Mouse (Mus musculus): ENCODE data around the gene Vmn1r234. TPM values are rescaled to one million over a fixed set of nuclear protein-coding genes. Genes with fewer than 3 reads are reported as not detected.
A peak's percentile ranks its signal among the peaks of the same experiment; 100 is the strongest.
"Not testable (repeated sequence)": the region's sequence is repeated elsewhere in the genome, so short reads cannot be mapped to it uniquely, and the experiment has no call there.

The Vmn1r234 gene
- not detected in 2 replicates for polyA plus RNA-seq (2014; fragmentation: Nextera tagmentation; extraction: Ambion mirVana)

DNA sequence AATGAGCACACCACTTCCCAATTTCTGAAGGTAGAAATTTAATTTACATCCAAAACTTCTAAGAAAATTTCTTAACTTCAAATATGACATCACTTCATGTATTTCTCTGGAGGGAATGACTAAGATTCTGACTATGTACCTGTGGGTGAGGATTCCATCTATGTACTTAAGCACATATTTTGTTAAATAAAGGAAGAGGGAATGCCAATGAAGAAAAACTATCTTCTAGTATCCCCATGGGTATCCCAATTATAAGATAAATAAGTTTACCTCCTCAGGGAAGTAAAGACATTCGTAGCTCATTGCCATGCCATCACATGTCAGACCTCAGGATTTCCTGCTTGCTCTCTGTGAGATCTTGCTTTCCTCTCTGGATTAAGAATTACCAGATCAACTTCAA is at the start of gene Vmn1r234:
TSS of gene Vmn1r234 (plus strand) at position 301 of the 400 bp plus-strand sequence.
- Histone ChIP-seq H3K4me2 (ENCODE audit: low read length) (no peak within 1 kb of the TSS), H3K27ac (ENCODE audit: low read depth) (no peak within 1 kb of the TSS), H3K27me3 (replicated peaks; ENCODE audit: control insufficient read depth, insufficient read depth, low read length) (no peaks in the 10 kb centered on the region), H3K9ac (ENCODE audit: low read length) (no peak within 1 kb of the TSS), H3K4me3 (ENCODE audit: low read depth, low read length) (no peak within 1 kb of the TSS), H3K9me3 (ENCODE audit: control insufficient read depth, low read length) (no peaks in the 10 kb centered on the region), H3K36me3 (ENCODE audit: control insufficient read depth, insufficient read depth, low read length) (no peaks in the 10 kb centered on the region), H3K4me1 (replicated peaks; ENCODE audit: control insufficient read depth, insufficient read depth, low read length) (no peaks in the 10 kb centered on the region)
- WGBS = 86% methylated on average over 1 of the region's 1 CpGs
- no peak for DNase-seq (ENCODE audit: low spot score)
- ATAC-seq (replicated peaks; ENCODE audit: low FRiP score, low TSS enrichment, low read depth) = no peak

DNA sequence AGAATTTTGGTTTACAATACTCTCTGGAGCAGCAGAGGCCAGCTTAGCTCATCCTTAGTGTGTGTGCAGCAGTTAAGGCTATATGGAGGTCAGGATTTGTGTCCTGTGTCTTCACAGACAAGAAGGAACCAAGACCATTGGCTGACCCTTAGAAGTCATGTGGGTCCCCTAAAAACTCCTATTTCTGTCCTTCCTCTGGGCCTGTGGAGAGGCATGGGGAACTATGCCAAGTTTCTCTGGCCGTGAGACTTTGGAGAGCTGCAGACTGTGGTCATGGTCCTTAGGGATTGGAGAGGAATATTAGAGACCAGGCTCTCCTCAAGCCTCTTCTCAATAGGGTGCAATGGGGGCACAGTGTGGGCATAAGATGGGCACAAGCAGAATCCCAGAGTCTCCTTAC is 14.8 kb upstream of the Vmn1r234 start:
- DNase-seq (ENCODE audit: low spot score); H3K36me3 ChIP-seq (ENCODE audit: control insufficient read depth, insufficient read depth, low read length): not testable (repeated sequence)
- 78% methylated on average over 1 of the region's 1 CpGs for WGBS

DNA sequence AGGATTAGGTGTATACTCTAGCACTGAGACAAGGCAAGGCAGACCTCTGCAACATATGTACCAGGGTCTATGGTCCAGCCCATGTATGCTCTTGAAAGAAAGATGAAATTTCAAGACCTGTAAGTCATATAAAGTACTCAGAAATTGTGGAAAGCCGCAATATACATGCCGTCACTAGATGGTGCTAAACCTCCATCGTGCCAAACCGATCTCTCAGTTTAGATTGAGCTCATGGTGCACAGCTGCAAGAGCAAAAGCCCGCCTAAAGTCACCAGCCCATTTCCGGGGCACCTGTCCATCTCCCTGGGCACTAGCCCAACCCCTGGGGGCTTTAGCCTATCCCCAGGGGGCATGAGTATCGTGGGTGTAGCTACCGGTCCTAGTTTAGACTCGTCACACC is 5.8 kb downstream of the Vmn1r234 start:
- H3K9ac ChIP-seq (ENCODE audit: low read length) = no peak overlapping the region
- H3K4me3 ChIP-seq (ENCODE audit: low read depth, low read length) = no peak overlapping the region
- DNase-seq (ENCODE audit: low spot score) = peak; percentile 75
- H3K4me1 ChIP-seq (replicated peaks; ENCODE audit: control insufficient read depth, insufficient read depth, low read length) = no peaks in the 10 kb centered on the region
- no peak overlapping the region for H3K27ac ChIP-seq (ENCODE audit: low read depth)
- no peak overlapping the region for H3K4me2 ChIP-seq (ENCODE audit: low read length)
- peak; percentile 40; the same call in 1 of the 2 replicates for ATAC-seq (replicated peaks; ENCODE audit: low FRiP score, low TSS enrichment, low read depth)
- H3K27me3 ChIP-seq (replicated peaks; ENCODE audit: control insufficient read depth, insufficient read depth, low read length) = no peaks in the 10 kb centered on the region
- H3K9me3 ChIP-seq (ENCODE audit: control insufficient read depth, low read length) = no peaks in the 10 kb centered on the region
- 37% methylated on average over 9 of the region's 9 CpGs for WGBS
- H3K36me3 ChIP-seq (ENCODE audit: control insufficient read depth, insufficient read depth, low read length) = no peaks in the 10 kb centered on the region

More for the DNA sequence above, 14.8 kb upstream of the Vmn1r234 start:
- not testable (repeated sequence) for H3K4me3 ChIP-seq (ENCODE audit: low read depth, low read length); ATAC-seq (replicated peaks; ENCODE audit: low FRiP score, low TSS enrichment, low read depth); H3K4me1 ChIP-seq (replicated peaks; ENCODE audit: control insufficient read depth, insufficient read depth, low read length); H3K4me2 ChIP-seq (ENCODE audit: low read length); H3K9ac ChIP-seq (ENCODE audit: low read length); H3K27me3 ChIP-seq (replicated peaks; ENCODE audit: control insufficient read depth, insufficient read depth, low read length); H3K9me3 ChIP-seq (ENCODE audit: control insufficient read depth, low read length); H3K27ac ChIP-seq (ENCODE audit: low read depth)

DNA sequence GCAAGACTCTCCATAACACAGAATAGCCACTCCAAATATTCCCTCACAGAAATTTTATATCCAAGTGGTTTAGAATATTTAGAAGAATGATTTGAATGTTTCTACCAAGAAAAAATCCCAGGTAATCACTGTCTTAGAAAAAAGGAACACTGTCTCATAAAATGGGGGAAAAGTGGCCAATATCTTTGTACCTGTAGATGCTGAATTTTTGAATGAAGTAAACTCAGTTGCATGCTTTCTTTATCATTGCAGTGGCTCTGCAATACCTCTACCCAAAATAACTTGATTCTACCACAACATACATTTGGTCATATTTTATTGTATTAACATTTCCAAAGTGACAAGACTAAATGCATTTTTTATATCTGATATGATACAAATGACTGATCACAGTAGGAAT is 30.2 kb downstream of the Vmn1r234 start, which contains the start of gene Vmn1r235:
TSS of gene Vmn1r235 (plus strand) at position 301 of the 400 bp plus-strand sequence.
- Histone ChIP-seq H3K4me1 (replicated peaks; ENCODE audit: control insufficient read depth, insufficient read depth, low read length) (no peaks in the 10 kb centered on the region), H3K27ac (ENCODE audit: low read depth) (no peak within 1 kb of the TSS)
- no peak for ATAC-seq (replicated peaks; ENCODE audit: low FRiP score, low TSS enrichment, low read depth)

DNA sequence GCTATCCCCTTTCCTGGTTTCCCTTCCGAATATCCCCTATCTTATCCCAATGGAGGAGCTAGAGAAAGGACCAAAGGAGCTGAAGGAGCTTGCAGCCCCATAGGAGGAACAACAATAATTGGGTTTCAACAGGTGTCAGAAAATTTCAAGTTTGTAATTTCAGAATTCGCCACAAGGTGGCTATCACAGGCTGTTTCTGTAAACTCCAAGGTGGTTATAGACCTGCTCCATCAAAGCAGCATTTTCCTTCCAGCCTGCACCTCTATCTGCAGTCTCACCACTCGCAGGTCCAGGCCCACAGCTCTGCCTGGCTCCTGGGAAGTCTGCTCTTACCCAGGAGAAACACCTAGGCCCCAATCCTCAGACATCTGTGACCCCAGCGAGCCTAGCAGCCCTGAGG is 46.2 kb downstream of the Vmn1r234 start:
- Histone ChIP-seq H3K9ac (ENCODE audit: low read length) (no peak overlapping the region), H3K36me3 (ENCODE audit: control insufficient read depth, insufficient read depth, low read length) (no peaks in the 10 kb centered on the region), H3K9me3 (ENCODE audit: control insufficient read depth, low read length) (no peaks in the 10 kb centered on the region), H3K4me1 (replicated peaks; ENCODE audit: control insufficient read depth, insufficient read depth, low read length) (no peaks in the 10 kb centered on the region), H3K4me2 (ENCODE audit: low read length) (no peak overlapping the region), H3K4me3 (ENCODE audit: low read depth, low read length) (no peak overlapping the region), H3K27ac (ENCODE audit: low read depth) (no peak overlapping the region), H3K27me3 (replicated peaks; ENCODE audit: control insufficient read depth, insufficient read depth, low read length) (no peaks in the 10 kb centered on the region)
- no peak for DNase-seq (ENCODE audit: low spot score)
- WGBS = 13% methylated on average over 4 of the region's 4 CpGs
- ATAC-seq (replicated peaks; ENCODE audit: low FRiP score, low TSS enrichment, low read depth) = peak; percentile 58; the same call in 1 of the 2 replicates

More for the DNA sequence above, 30.2 kb downstream of the Vmn1r234 start, which contains the start of gene Vmn1r235:
- H3K9ac ChIP-seq (ENCODE audit: low read length) = no peak within 1 kb of the TSS
- no peak within 1 kb of the TSS for H3K4me3 ChIP-seq (ENCODE audit: low read depth, low read length)
- no peaks in the 10 kb centered on the region for H3K36me3 ChIP-seq (ENCODE audit: control insufficient read depth, insufficient read depth, low read length)
- H3K4me2 ChIP-seq (ENCODE audit: low read length) = no peak within 1 kb of the TSS
- no peaks in the 10 kb centered on the region for H3K9me3 ChIP-seq (ENCODE audit: control insufficient read depth, low read length)
- DNase-seq (ENCODE audit: low spot score) = no peak
- no peaks in the 10 kb centered on the region for H3K27me3 ChIP-seq (replicated peaks; ENCODE audit: control insufficient read depth, insufficient read depth, low read length)

DNA sequence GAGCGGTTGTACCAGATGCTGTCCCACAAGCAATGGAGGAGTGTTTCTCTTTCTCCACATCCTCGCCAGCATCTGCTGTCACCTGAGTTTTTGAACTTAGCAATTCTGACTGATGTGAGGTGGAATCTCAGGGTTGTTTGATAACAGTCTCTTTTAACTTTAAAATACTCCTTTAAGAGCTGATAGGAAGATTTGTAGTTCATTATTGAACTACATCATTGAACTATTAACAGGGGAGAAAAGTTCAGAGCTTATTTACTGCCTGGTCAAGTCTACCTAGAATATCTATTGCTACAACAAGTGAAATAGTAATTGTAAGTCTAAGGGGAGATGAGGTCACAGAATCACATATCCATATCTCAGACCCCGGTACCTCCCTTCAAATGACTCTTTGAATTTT is 56.8 kb downstream of the Vmn1r234 start, which contains the start of gene Vmn1r236:
TSS of gene Vmn1r236 (plus strand) at position 301 of the 400 bp plus-strand sequence.
- Histone ChIP-seq H3K9ac (ENCODE audit: low read length) (no peak within 1 kb of the TSS), H3K27me3 (replicated peaks; ENCODE audit: control insufficient read depth, insufficient read depth, low read length) (no peaks in the 10 kb centered on the region), H3K9me3 (ENCODE audit: control insufficient read depth, low read length) (no peaks in the 10 kb centered on the region), H3K27ac (ENCODE audit: low read depth) (no peak within 1 kb of the TSS), H3K36me3 (ENCODE audit: control insufficient read depth, insufficient read depth, low read length) (no peaks in the 10 kb centered on the region), H3K4me3 (ENCODE audit: low read depth, low read length) (no peak within 1 kb of the TSS), H3K4me1 (replicated peaks; ENCODE audit: control insufficient read depth, insufficient read depth, low read length) (no peaks in the 10 kb centered on the region), H3K4me2 (ENCODE audit: low read length) (no peak within 1 kb of the TSS)
- 74% methylated on average over 3 of the region's 3 CpGs for WGBS
- DNase-seq (ENCODE audit: low spot score) (no peak), ATAC-seq (replicated peaks; ENCODE audit: low FRiP score, low TSS enrichment, low read depth) (no peak)

DNA sequence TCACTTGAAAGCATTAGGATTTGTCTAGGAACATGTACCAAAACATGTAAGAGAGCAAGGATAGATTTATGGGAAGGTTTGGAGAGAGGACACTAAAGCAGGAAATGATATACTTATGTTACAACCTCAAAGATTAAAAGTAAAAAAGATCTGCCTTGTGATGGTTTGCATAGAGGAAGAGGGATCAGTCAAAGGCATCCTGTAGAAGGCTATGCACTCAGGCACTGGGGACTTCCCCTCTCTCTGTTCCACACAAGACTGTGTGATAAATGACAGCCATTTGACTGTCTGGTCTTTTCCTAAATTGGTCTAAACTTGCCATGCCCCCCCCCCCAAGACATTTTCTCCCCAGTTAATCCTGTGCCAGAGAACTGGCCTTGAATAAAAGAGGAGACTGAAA is 58.5 kb downstream of the Vmn1r234 start:
- no peaks in the 10 kb centered on the region for H3K9me3 ChIP-seq (ENCODE audit: control insufficient read depth, low read length)
- no peaks in the 10 kb centered on the region for H3K4me1 ChIP-seq (replicated peaks; ENCODE audit: control insufficient read depth, insufficient read depth, low read length)
- no peak overlapping the region for H3K27ac ChIP-seq (ENCODE audit: low read depth)
- no peaks in the 10 kb centered on the region for H3K27me3 ChIP-seq (replicated peaks; ENCODE audit: control insufficient read depth, insufficient read depth, low read length)
- no peak for DNase-seq (ENCODE audit: low spot score)
- ATAC-seq (replicated peaks; ENCODE audit: low FRiP score, low TSS enrichment, low read depth) = no peak
- no peaks in the 10 kb centered on the region for H3K36me3 ChIP-seq (ENCODE audit: control insufficient read depth, insufficient read depth, low read length)
- H3K4me3 ChIP-seq (ENCODE audit: low read depth, low read length) = no peak overlapping the region
- no peak overlapping the region for H3K4me2 ChIP-seq (ENCODE audit: low read length)
- H3K9ac ChIP-seq (ENCODE audit: low read length) = no peak overlapping the region

Small RNA genes within 50 kb of the gene (microRNA-seq; reads per million reads assigned to microRNA genes)
- gene Gm26384 = not detected

Other genes starting within 250 kb of the Vmn1r234 start
- gene Vmn1r233, start 229.6 kb upstream of the Vmn1r234 start, polyA plus RNA-seq (2014; fragmentation: Nextera tagmentation; extraction: Ambion mirVana) = not detected in 2 replicates
- gene Zfp160, start 217.2 kb upstream of the Vmn1r234 start, polyA plus RNA-seq (2014; fragmentation: Nextera tagmentation; extraction: Ambion mirVana) = 15.0 and 17.3 TPM in 2 replicates
- not detected in 2 replicates for gene Vmn1r235, start 30.3 kb downstream of the Vmn1r234 start, polyA plus RNA-seq (2014; fragmentation: Nextera tagmentation; extraction: Ambion mirVana)
- gene Vmn1r236, start 56.9 kb downstream of the Vmn1r234 start, polyA plus RNA-seq (2014; fragmentation: Nextera tagmentation; extraction: Ambion mirVana) = not detected in 2 replicates
- not detected in 2 replicates for gene Vmn1r237, start 85.8 kb downstream of the Vmn1r234 start, polyA plus RNA-seq (2014; fragmentation: Nextera tagmentation; extraction: Ambion mirVana)
- 3.1 and 3.4 TPM in 2 replicates for gene Zfp677, start 157.7 kb downstream of the Vmn1r234 start, polyA plus RNA-seq (2014; fragmentation: Nextera tagmentation; extraction: Ambion mirVana)
- gene Zfp54, start 197.1 kb downstream of the Vmn1r234 start, polyA plus RNA-seq (2014; fragmentation: Nextera tagmentation; extraction: Ambion mirVana) = 4.8 and 6.1 TPM in 2 replicates
- 14.3 and 16.5 TPM in 2 replicates for gene Zfp51, start 224.3 kb downstream of the Vmn1r234 start, polyA plus RNA-seq (2014; fragmentation: Nextera tagmentation; extraction: Ambion mirVana)